Mouse (Mus musculus) embryonic facial prominence, embryonic 12.5 days (tissue): ENCODE measurements around the gene 1700021F05Rik. TPM values are rescaled to one million over a fixed set of nuclear protein-coding genes. Genes with fewer than 3 reads are reported as not detected.

ENCODE experiments used
- ATAC-seq: fragments of 200-750 bp; cut with Nextera tagmentation; 2 replicates; pipeline ENCODE4 v1.8.0; 2017; ENCODE audit not compliant: insufficient number of reproducible peaks, insufficient read depth, low FRiP score, low TSS enrichment
- H3K27ac ChIP-seq: fragments of 300-500 bp; sonication (generic); 2 replicates; pipeline ENCODE4 v1.5.1; 2016; ENCODE audit warnings: mild to moderate bottlenecking
- H3K27me3 ChIP-seq: fragments of 300-500 bp; sonication (generic); 2 replicates; pipeline ENCODE4 v1.6.1; 2016; ENCODE audit warnings: mild to moderate bottlenecking, moderate library complexity
- H3K36me3 ChIP-seq: fragments of 300-500 bp; sonication (generic); 2 replicates; pipeline ENCODE4 v1.6.1; 2016; ENCODE audit warnings: mild to moderate bottlenecking
- H3K4me1 ChIP-seq: fragments of 300-500 bp; sonication (generic); 2 replicates; pipeline ENCODE4 v1.6.1; 2016
- H3K4me2 ChIP-seq: fragments of 300-500 bp; sonication (generic); replicated peaks from 2 replicates; pipeline ENCODE4 v1.6.1; 2016; ENCODE audit warnings: mild to moderate bottlenecking, moderate library complexity
- H3K4me3 ChIP-seq: fragments of 300-500 bp; sonication (generic); 2 replicates; pipeline ENCODE4 v1.5.1; 2016; ENCODE audit warnings: mild to moderate bottlenecking
- H3K9ac ChIP-seq: fragments of 300-500 bp; sonication (generic); 2 replicates; pipeline ENCODE4 v1.6.1; 2016; ENCODE audit warnings: mild to moderate bottlenecking, moderate library complexity
- H3K9me3 ChIP-seq: fragments of 300-500 bp; sonication (generic); 2 replicates; pipeline ENCODE4 v1.6.1; 2016; ENCODE audit warnings: mild to moderate bottlenecking, moderate library complexity
- WGBS: fragments of 180-500 bp; shearing (Covaris S2); methylation state at CpG from one replicate; pipeline ENCODE4 v1.1.7; 2016; 5-methylcytosine and 5-hydroxymethylcytosine counted together
- polyA plus RNA-seq: library from polyadenylated mRNA; unstranded; fragments of >200 nt; fragmentation: Nextera tagmentation; extraction: Ambion mirVana; gene quantifications from 2 replicates; pipeline ENCODE4 v1.2.1, GENCODE M21; 2016

Gene 1700021F05Rik
- polyA plus RNA-seq, 1 experiment from 2014 or later = 60.0 TPM

- Histone ChIP-seq H3K27ac (no peak overlapping the region), H3K4me3 (no peak overlapping the region), H3K27me3 (no peaks in the 10 kb centered on the region), H3K4me2 (no peak overlapping the region), H3K4me1 (no peaks in the 10 kb centered on the region), H3K9me3 (no peaks in the 10 kb centered on the region), H3K9ac (no peak overlapping the region), H3K36me3 (peaks cover 64% of the 10 kb centered on the region)
- 97% methylated on average over 4 of the region's 4 CpGs for WGBS
- no peak for ATAC-seq
These were observed 38.2 kb downstream of the 1700021F05Rik start for GRCm38 (mm10) chr10:43502599-43502998.

GRCm38 (mm10) chr10:43490846-43491245 is 49.9 kb downstream of the 1700021F05Rik start:
- ATAC-seq = no peak
- H3K27me3 ChIP-seq = no peaks in the 10 kb centered on the region
- no peak overlapping the region for H3K27ac ChIP-seq
- WGBS = 86% methylated on average over 5 of the region's 5 CpGs
- no peaks in the 10 kb centered on the region for H3K9me3 ChIP-seq
- no peak overlapping the region for H3K9ac ChIP-seq
- peaks cover 21% of the 10 kb centered on the region for H3K36me3 ChIP-seq
- H3K4me2 ChIP-seq = no peak overlapping the region
- H3K4me3 ChIP-seq = no peak overlapping the region
- H3K4me1 ChIP-seq = peaks cover 12% of the 10 kb centered on the region

DNA sequence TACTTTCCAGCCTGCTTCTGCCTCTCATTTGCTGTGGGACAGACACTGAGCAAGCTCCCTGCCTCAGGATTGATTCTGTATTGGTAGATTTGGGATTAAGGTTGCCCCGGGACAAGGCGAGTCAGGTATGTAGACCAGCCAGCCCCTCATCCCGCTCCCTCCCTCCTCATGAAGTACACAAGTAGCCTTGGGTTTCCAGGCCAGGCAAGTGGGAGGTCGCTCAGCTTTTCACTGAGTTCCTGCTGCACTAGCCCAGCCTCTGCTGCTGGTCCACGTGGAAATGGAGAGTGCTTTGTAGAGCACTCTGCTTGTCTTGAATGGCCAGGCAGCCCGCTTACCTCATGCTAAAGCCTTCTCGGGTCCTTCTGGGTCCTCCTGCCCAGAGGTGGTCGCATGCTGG is 50.8 kb downstream of the 1700021F05Rik start:
- ATAC-seq = no peak
- 64% methylated on average over 8 of the region's 8 CpGs for WGBS
- Histone ChIP-seq H3K4me1 (peaks cover 12% of the 10 kb centered on the region), H3K27ac (no peak overlapping the region), H3K4me3 (no peak overlapping the region), H3K27me3 (no peaks in the 10 kb centered on the region), H3K4me2 (no peak overlapping the region), H3K9me3 (no peaks in the 10 kb centered on the region), H3K9ac (no peak overlapping the region), H3K36me3 (peaks cover 12% of the 10 kb centered on the region)

- Histone ChIP-seq H3K27me3 (no peaks in the 10 kb centered on the region), H3K4me2 (no peak overlapping the region), H3K27ac (no peak overlapping the region), H3K9me3 (no peaks in the 10 kb centered on the region), H3K36me3 (peaks cover 8% of the 10 kb centered on the region), H3K4me3 (no peak overlapping the region), H3K4me1 (peaks cover 12% of the 10 kb centered on the region), H3K9ac (no peak overlapping the region)
- WGBS = 21% methylated on average over 6 of the region's 6 CpGs
- no peak for ATAC-seq
These were observed 51.2 kb downstream of the 1700021F05Rik start for GRCm38 (mm10) chr10:43489550-43489949.

DNA sequence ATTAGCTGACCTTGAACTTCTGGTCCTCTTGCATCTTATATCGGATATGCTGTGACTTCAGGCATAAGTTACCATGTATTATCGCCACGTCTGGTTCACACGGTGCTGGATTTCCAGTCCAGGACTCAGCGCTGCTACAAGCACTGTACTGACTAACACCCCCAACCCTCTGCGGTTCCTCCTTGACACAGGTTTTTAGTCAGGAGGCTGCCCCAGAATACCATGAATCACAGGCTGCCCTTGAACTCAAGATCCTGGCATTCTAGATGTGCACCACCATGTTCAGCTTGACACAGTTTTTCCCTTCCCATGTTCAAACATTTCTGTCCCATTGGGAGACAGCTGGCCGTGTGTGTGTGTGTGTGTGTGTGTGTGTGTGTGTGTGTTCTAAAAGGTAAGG is 51.7 kb downstream of the 1700021F05Rik start:
- no peak overlapping the region for H3K27ac ChIP-seq
- no peak overlapping the region for H3K4me2 ChIP-seq
- peaks cover 12% of the 10 kb centered on the region for H3K4me1 ChIP-seq
- 0 out of 2 replicates have a peak, but pooled peaks cover 3% of the 10 kb centered on the region for H3K36me3 ChIP-seq
- no peaks in the 10 kb centered on the region for H3K27me3 ChIP-seq
- no peak overlapping the region for H3K9ac ChIP-seq
- no peak for ATAC-seq
- H3K9me3 ChIP-seq = no peaks in the 10 kb centered on the region
- WGBS = 79% methylated on average over 7 of the region's 7 CpGs
- no peak overlapping the region for H3K4me3 ChIP-seq

DNA sequence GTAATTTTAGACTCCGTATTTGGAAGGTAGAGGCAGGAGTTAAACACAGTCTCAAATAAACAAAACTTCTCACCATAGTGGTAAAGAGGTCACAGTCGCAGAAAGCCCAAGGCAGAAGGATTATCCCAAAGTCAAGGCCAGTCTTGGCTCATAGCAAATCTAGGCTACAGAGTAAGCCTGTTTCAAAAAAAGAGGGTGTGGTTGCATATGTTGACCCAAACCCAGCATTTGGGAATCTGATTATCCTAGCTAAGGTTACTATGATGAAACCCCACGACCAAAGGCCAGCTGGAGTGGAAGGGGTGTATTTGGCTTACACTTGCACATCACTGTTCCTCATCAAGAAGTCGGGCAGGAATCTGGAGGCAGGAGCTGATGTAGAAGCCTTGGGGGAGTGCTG is 52.5 kb downstream of the 1700021F05Rik start:
- no peak overlapping the region for H3K9ac ChIP-seq
- H3K9me3 ChIP-seq = no peaks in the 10 kb centered on the region
- peaks cover 17% of the 10 kb centered on the region for H3K4me1 ChIP-seq
- no peak overlapping the region for H3K4me3 ChIP-seq
- ATAC-seq = no peak
- no peaks in the 10 kb centered on the region for H3K27me3 ChIP-seq
- no peak overlapping the region for H3K27ac ChIP-seq
- H3K36me3 ChIP-seq = no peaks in the 10 kb centered on the region
- H3K4me2 ChIP-seq = no peak overlapping the region
- 66% methylated on average over 4 of the region's 4 CpGs for WGBS

DNA sequence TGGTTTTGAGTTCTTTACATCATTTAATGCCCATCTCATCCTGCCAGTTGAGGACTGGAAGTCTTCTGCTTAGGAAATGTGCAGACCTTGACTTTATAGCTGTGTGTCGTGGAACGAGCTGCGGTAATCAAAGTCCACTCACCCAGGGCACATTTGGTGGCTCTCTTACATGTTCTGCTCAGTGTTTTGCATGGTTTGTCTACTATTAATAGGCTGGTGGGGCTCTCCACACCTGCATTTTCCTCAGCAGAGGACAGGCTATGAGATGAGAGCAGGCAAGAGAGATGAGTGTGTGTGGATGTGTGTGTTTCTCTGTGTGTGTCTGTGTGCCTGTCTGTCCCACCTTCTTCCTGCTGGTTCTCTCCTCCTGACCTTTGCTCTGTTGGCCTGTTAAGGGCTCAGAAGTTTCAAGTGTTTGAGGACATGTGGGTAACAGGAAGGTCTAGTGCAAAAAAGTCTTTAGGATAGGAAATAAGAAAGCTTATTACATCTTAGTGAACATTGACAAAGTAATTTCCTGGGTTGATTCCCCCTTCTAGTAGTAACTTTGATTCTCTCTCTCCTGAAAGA is 53.3 kb downstream of the 1700021F05Rik start:
- Histone ChIP-seq H3K4me1 (peaks cover 24% of the 10 kb centered on the region), H3K9me3 (no peaks in the 10 kb centered on the region), H3K27ac (no peak overlapping the region), H3K36me3 (no peaks in the 10 kb centered on the region), H3K27me3 (no peaks in the 10 kb centered on the region), H3K9ac (no peak overlapping the region), H3K4me3 (no peak overlapping the region), H3K4me2 (no peak overlapping the region)
- 87% methylated on average over 3 of the region's 3 CpGs for WGBS
- no peak for ATAC-seq

DNA sequence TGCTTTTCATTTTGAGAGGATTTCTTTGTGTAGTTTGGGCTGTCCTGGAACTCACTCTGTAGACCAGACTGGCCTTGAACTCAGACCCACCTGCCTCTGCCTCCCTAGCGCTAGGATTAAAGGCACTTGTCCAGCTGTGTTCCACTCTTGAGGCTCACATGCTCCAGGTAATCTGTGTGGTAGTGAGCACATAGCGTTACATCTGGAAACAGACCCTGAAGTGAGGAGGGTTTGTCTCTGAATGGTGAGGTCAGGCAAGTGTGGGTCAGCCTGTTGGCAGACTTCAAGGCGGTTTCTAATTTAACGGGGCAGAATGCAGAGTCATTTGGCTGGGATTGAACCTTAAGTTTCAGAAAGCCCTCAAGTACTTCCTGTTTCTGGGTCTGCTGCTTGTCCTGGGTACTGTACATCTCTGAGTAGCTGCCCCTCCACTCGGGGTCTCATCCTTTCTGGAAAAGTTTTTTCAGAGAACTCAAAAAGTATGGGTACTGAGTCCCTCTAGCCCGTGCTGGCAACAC is 55.0 kb downstream of the 1700021F05Rik start:
- H3K36me3 ChIP-seq = no peaks in the 10 kb centered on the region
- no peaks in the 10 kb centered on the region for H3K9me3 ChIP-seq
- H3K27ac ChIP-seq = no peak overlapping the region
- no peak overlapping the region for H3K9ac ChIP-seq
- H3K4me3 ChIP-seq = no peak overlapping the region
- H3K27me3 ChIP-seq = no peaks in the 10 kb centered on the region
- peaks cover 30% of the 10 kb centered on the region for H3K4me1 ChIP-seq
- ATAC-seq = no peak
- H3K4me2 ChIP-seq = no peak overlapping the region
- WGBS = 78% methylated on average over 6 of the region's 6 CpGs

DNA sequence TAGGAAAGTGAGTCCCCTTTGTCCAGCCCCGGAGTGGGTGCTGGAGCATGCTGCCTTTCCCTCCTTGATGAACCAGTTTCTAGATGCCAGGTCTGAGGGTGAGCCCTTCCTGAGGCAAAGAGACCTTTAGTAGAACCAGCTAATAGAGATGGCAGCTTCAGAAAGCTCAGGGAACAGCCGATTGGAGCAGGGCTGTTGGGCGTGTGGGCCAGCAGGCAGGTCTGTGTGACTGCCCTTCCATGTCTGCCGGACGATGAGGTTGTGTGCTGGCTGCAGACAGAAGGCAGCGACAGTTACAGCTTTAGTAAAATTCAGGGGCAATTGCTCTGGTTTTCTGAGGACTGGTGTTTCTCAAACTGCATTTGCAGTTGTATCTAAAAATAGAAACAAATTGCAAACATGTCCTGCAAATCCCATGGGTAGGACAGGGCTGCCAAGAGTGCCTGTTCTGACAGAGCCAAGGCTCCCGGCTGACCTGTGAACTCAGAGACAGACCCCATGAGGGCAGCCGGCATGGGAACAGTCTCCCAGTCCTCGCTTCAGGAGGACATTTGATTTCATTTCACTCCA is 57.3 kb downstream of the 1700021F05Rik start:
- WGBS = 24% methylated on average over 9 of the region's 9 CpGs
- no peak for ATAC-seq
- H3K4me2 ChIP-seq = peak overlapping the region; percentile 7; the same call in 1 of the 2 replicates
- H3K4me3 ChIP-seq = no peak overlapping the region
- H3K9ac ChIP-seq = no peak overlapping the region; the same call in 1 of the 2 replicates
- H3K27ac ChIP-seq = no peak overlapping the region
- peaks cover 28% of the 10 kb centered on the region for H3K4me1 ChIP-seq
- no peaks in the 10 kb centered on the region for H3K36me3 ChIP-seq
- H3K9me3 ChIP-seq = no peaks in the 10 kb centered on the region
- no peaks in the 10 kb centered on the region for H3K27me3 ChIP-seq

DNA sequence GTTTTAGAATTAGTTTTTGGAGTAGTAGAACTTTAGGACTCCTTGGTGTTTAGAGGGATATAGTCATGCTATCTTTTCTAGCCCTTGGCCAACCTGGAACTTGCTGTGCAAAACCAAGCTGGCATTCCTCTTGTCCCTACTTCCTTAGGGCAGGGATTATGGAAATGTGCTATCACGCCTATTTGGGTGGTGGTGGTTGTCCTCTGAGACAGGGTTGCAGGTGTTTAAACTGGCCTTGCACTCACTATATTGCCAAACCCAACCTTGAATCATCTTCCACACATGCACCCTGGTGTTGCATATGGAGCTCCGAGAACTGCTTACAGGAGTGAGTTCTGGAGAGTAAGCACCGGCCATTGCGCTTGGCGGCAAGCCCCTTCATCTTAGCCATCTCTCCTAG is 58.8 kb downstream of the 1700021F05Rik start:
- 95% methylated on average over 5 of the region's 5 CpGs for WGBS
- ATAC-seq = no peak
- Histone ChIP-seq H3K27me3 (no peaks in the 10 kb centered on the region), H3K4me3 (no peak overlapping the region), H3K36me3 (no peaks in the 10 kb centered on the region), H3K9ac (no peak overlapping the region), H3K4me1 (peaks cover 31% of the 10 kb centered on the region), H3K27ac (no peak overlapping the region), H3K4me2 (no peak overlapping the region), H3K9me3 (no peaks in the 10 kb centered on the region)

DNA sequence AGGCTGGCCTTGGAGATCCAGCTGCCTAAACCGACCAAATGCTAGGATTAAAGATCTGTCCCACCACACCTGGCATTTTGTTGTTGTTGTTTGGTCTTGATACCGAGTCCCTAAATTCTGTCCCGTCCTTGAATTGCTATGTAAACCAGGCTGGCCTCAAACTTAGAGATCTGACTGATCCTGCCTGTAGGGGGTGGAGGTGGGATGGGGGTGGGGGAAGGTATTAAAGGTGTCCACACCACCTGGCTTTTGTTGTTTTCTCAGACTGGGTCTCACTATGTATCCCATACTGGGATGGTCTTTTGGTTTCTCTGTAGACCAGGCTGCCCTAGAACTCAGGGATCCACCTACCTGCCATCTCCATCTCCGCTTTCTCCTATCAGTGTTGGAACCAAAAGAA is 59.6 kb downstream of the 1700021F05Rik start:
- peaks cover 32% of the 10 kb centered on the region for H3K4me1 ChIP-seq
- H3K27ac ChIP-seq = no peak overlapping the region
- H3K27me3 ChIP-seq = no peaks in the 10 kb centered on the region
- no peak for ATAC-seq
- no peak overlapping the region for H3K9ac ChIP-seq
- H3K36me3 ChIP-seq = no peaks in the 10 kb centered on the region
- H3K9me3 ChIP-seq = no peaks in the 10 kb centered on the region
- WGBS = 37% methylated on average over 4 of the region's 4 CpGs
- no peak overlapping the region for H3K4me2 ChIP-seq
- no peak overlapping the region for H3K4me3 ChIP-seq

GRCm38 (mm10) chr10:43480227-43480849 is 60.5 kb downstream of the 1700021F05Rik start:
- H3K27me3 ChIP-seq = no peaks in the 10 kb centered on the region
- H3K4me3 ChIP-seq = peak overlapping the region; percentile 77
- peak overlapping the region; percentile 99 for H3K27ac ChIP-seq
- H3K4me2 ChIP-seq = peak overlapping the region; percentile 88
- 4% methylated on average over 13 of the region's 13 CpGs for WGBS
- ATAC-seq = no peak
- H3K4me1 ChIP-seq = peaks cover 32% of the 10 kb centered on the region
- H3K9me3 ChIP-seq = no peaks in the 10 kb centered on the region
- H3K36me3 ChIP-seq = no peaks in the 10 kb centered on the region
- peak overlapping the region; percentile 96 for H3K9ac ChIP-seq
